Mouse (Mus musculus): Measurements from ENCODE around the gene Snx32.

Gene Snx32

GRCm38 (mm10) chr19:5457746-5458442, 52.4 kb downstream of the Snx32 start, which contains the start of gene Ccdc85b:
Gene Ccdc85b, minus strand, starts transcription at chr19:5457894.
- peak in 1 of 2 experiments; percentile 3 for DNase-seq (ENCODE audit: low spot score in 2 of 2)

GRCm38 (mm10) chr19:5456922-5457745, 53.2 kb downstream of the Snx32 start:
- DNase-seq (ENCODE audit: low spot score in 2 of 2), result peak; percentile 94 to 98

GRCm38 (mm10) chr19:5456241-5456921, 54.0 kb downstream of the Snx32 start:
- peak in 1 of 2 experiments; percentile 13 for DNase-seq (ENCODE audit: low spot score in 2 of 2)

DNA sequence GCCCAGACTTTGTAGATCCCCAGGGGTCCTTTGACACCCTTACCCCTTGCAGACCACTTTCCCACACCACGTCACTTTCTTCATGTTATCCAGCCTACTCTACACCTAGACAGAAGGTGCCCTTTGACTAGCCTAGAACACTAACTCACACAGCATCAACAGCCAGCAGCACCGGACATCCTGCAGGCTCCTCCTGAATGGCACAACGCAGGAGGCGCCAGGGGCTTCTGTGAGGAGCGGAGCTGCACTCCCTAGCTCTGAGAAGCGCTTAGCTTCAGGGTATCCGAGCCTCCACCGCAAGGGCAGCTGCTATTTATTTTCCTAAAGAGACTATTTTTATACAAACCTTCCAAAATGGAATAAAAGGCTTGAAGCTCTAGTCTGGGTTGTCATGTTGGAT, 54.8 kb downstream of the Snx32 start:
- peak in 1 of 2 experiments; percentile 10 for DNase-seq (ENCODE audit: low spot score in 2 of 2)

- no peak for DNase-seq (ENCODE audit: low spot score in 2 of 2)
These were observed 55.3 kb downstream of the Snx32 start for GRCm38 (mm10) chr19:5455037-5455436.

GRCm38 (mm10) chr19:5451766-5452165, 58.6 kb downstream of the Snx32 start:
- DNase-seq (ENCODE audit: low spot score in 2 of 2), result no peak

- DNase-seq (ENCODE audit: low spot score in 2 of 2), result no peak
These were observed 60.7 kb downstream of the Snx32 start for GRCm38 (mm10) chr19:5449673-5450072.

- DNase-seq (ENCODE audit: low spot score in 2 of 2), result no peak
These were observed 61.8 kb downstream of the Snx32 start for GRCm38 (mm10) chr19:5448354-5449150.

GRCm38 (mm10) chr19:5447515-5448353, 62.6 kb downstream of the Snx32 start, which contains the start of gene Fosl1:
Gene Fosl1, plus strand, starts transcription at chr19:5447547.
- DNase-seq (ENCODE audit: low spot score in 2 of 2), result peak; percentile 74 to 80

- no peak for DNase-seq (ENCODE audit: low spot score in 2 of 2)
These were observed 64.6 kb downstream of the Snx32 start for GRCm38 (mm10) chr19:5445747-5446146.

GRCm38 (mm10) chr19:5444954-5445353, 65.4 kb downstream of the Snx32 start:
- no peak for DNase-seq (ENCODE audit: low spot score in 2 of 2)

- DNase-seq (ENCODE audit: low spot score in 2 of 2), result no peak
These were observed 65.9 kb downstream of the Snx32 start for GRCm38 (mm10) chr19:5444371-5444908.
